Mouse (Mus musculus): ENCODE data around the gene 0610037L13Rik.

Gene 0610037L13Rik

DNA sequence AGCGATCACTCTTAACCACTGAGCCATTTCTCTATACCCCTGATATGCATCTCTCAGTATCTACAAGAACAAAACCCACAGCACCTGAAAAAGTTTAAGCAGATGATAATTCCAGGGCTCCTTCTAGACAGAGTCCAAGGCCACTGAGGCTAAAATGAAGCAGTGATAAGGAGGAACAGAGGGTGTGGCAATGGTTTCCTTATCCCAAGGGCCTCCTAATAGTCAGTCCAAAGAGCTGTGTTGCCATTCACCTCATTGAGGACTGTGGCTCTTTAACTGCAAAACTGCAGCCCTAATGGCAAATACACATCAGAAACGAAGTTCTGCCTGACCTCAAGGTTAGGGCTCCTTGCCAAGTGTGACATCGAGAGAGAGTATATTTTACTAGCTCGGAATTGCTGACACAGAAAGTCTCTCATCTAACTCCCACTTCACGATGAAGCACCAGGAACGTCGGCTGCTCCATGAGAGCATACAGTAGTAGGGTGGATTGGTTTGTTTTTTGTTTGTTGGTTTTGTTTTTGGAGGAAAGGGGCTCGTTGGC is 31.6 kb downstream of the 0610037L13Rik start:
- DNase-seq: peak; percentile 69

DNA sequence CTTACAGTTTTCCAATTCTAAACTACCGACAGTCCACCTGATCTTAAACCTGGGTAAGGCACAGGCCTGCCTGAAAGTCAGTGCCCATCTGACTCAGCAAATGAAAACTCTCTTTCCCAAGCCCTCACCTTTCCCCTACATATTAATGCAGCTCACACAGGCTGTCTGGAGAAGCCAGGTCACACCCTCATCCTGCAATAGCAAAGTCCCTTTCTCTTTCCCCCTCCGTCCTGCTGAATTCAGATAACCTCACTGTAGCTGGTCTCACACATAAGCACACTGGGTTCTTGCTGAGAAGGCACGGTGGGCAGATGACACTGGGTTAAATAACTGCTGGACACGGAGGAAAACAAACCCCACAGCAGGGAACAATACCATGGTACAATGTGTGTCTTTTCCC is 32.3 kb downstream of the 0610037L13Rik start:
- peak; percentile 85 for DNase-seq

DNA sequence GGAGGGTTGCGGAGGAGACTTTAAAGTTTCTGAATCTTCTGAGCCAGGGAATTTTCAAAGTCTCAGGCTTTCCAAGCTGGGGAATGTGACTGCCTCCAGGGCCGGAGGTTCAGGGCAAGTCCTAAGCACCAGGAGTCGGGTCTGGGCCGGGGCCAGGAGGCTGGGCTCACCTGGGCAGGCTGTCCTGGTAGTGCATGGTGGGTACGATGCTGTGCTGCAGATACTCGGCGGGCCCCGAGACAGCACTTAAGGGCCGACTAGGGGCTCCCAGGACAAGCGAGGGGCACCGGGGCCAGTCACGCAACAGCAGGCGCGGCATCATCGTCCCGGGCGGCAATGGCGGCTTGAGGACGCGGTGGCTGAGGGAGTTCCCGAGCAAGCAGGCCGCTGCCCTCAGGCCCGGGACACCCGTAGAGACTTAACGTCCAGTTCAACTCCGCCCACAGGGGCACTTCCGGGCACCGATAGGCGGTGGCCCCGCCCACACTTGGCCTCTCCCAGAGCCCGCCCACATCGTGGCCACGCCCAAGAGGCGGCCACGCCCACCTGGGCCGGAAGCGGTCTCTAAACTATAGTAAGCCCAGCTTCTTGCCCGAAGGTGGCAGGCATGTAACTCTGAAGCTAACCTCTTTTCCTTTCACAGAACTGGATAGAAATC is 33.7 kb downstream of the 0610037L13Rik start, which contains the start of gene Cpt2:
Gene Cpt2 (minus strand): TSS at position 466 of the 658 bp plus-strand sequence.
- peak; percentile 96 for DNase-seq

DNA sequence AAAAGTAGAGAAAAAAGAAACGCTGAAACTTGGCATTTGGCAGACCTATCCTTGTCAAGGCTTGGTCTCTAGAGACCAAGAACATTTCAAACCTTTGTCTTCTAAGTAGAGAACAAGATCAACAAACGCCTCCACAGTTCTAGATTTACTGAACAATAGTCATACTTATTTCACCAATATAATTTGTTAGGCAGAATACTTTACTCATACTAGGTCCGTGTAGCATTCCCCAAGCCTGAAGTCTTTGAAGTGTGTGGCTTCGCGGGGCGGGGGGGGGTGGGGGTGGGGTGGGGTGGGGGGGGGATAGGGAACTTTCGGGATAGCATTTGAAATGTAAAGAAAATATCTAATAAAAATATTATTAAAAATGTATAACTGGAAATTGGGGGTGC is 34.2 kb downstream of the 0610037L13Rik start:
- no peak for DNase-seq

DNA sequence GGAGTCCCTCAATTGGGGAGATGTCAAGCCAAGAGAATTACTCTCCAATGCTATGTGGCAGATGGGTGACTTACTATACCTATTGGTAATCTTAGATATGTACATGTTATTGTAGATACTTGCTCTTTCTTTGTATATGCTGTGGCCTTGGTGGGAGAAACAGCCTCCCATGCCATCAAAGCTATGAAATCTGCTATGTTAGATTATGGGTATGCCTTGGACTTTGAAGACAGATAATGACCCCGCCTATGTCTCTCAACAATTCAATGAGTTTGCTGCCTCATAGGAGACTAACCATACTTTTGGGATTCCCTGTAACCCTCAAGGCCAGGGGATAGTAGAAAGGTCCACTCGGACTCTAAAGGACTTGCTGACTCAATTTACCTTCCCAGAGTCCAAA is 38.7 kb downstream of the 0610037L13Rik start:
- no peak for DNase-seq

DNA sequence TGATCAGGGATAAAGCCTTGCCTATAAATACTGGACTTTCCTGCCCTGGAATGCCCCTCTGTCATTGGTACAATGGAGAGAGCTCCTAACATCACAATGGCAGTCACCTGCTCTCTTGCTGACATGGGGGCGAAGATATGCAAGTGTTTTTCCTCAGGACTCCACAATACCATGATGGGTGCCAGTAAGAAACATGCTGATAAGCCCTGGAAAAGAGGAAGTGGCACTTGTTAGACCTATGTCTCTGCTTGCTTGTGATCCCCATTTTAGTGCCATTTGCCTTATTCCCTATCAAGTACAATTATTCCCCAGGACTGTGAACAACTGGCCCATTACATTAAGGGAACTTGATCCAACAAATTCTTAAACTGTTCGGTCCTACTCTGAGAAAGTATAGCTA is 39.1 kb downstream of the 0610037L13Rik start:
- no peak for DNase-seq

DNA sequence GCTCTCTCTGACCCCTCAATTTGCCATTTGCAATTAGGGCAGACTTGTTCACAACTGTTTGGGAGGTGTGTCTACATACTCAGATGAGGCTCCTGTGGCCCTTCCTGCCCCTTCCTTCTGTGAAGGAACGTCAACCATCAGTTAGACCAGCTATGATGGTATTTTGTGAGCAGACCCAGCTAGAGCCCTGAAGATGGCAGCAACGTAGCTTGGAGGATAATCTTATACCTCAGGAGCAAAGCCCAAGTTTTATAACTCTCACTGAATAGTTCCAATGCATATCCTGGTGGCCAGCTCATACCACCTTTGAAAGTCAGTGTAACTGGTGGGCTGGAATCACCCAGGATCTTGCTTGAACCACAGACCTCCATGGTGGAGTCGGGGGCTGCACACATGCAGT is 41.8 kb downstream of the 0610037L13Rik start:
- no peak for DNase-seq

DNA sequence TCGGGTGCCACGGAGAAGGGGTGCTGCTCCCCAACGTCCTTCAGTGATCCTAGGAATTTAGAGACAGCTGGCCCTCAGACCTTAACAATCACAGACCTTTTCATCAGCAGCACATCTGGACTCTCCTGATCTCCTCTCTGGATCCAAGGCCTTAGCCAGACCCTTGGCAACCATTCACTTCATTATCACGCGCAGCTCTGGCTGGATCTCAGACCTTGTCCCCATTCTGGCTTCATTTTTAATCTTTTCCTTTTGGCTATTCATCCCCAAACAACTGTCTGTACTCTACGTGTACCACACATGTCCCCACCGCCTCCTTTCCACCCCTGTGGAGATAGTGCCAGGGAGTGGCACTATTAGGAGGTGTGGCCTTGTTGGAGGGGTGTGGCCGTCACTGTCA is 43.6 kb downstream of the 0610037L13Rik start:
- DNase-seq: no peak

DNA sequence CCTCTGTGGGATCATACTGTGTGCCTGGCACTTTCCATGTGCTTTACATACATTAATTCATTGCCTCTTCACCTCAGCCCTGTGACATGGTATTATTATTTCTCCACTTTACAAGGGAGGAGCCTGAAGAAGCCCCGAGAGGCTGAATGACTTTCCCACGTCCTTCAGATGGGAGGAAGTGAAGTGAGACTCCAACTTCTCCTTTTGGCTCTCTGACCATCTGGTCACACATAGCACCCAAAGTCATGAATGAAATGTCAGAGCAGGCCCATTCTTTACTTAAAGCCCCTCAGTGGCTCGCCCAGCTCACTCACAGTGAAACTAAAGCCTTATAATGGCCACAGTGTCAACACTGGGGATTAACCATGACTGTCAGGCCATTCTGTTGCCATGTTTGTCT is 45.6 kb downstream of the 0610037L13Rik start:
- DNase-seq: no peak

DNA sequence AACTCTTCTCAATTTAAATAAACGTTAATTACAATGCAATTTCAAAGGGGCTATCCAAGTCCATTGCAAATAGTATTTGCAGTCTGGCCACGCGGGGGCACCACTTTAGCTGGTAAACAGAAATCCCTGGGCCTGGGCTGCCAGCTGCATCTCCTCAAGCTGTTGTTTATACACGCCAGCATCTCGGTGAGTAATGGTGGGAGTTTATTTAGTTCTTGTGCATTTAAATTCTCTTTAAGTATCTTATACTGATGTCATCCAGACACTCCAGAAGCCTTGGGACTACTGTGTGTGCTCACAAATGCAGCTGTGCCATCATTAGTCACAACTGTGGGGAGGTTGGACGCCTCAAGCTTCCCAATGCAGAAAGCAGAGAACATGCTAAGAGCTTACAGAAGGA is 47.7 kb downstream of the 0610037L13Rik start:
- peak; percentile 54 for DNase-seq

DNA sequence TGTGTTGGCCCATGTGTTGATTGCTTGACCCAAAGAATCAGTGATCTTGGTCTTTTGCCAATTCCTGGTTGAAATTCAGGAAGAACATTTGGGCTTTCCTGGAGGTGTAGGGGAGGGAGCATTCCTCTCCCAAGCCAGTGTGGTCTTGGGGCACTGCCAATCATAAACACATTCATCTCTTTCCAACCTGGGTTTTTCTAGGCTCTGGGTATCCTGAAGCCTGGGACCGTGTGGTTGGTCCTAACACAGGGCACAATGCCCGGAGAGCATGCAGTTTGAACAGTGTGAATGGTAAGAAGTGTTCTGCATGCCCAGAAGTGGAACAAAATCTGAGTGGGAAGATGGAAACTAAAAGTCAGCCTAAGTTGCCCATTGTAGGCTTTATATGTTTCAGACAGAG is 48.5 kb downstream of the 0610037L13Rik start:
- no peak for DNase-seq

DNA sequence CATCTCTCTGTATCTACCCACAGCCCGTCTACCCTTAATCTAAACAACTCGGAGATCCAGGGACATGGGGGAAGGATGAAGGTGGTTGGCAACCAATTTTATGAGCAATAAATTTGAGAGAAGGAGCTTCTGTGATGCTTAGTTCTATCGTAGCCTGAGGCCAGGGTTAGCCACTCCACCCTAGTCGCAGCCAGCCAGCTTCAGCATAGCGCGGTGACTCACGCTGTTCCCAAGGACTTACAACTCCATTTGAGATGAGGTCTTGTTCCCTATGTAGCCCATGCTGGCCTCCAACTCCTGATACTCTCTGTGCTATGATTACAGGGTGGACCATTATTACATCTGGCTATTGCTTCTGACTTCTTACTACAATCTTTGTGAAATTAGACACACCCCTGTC is 53.1 kb downstream of the 0610037L13Rik start:
- DNase-seq: no peak

DNA sequence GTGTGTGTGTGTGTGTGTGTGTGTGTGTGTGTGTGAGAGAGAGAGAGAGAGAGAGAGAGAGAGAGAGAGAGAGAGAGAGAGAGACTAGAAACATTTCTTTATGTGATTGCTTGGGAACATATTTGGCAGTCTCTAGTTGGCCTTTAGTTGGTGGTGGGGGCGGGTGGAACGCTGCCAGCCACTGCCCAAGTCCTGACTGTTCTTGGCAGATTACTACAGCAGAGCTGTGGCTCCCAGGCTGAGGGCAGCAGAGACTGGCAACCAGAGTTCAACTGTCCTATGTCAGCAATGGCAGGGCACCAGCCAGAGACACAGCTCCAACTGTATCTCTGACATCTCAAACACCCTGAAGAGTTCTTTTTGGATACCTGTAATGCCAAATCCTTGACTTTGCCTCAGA is 54.5 kb downstream of the 0610037L13Rik start:
- DNase-seq: no peak

Data from kidney, adult 11 months (tissue).